Mouse (Mus musculus) stomach, adult 2 months (tissue): ENCODE results near the gene Zfp991. TPM values are rescaled to one million over a fixed set of nuclear protein-coding genes. Genes with fewer than 3 reads are reported as not detected.

Source experiments
- polyA plus RNA-seq: library from polyadenylated mRNA; depleted of rRNA; stranded (reverse); fragments of >200 nt; gene quantifications from 2 replicates; pipeline ENCODE4 v1.2.3, GENCODE M21; 2012; rRNA removed

The Zfp991 gene
- polyA plus RNA-seq, result not detected in 2 replicates

DNA sequence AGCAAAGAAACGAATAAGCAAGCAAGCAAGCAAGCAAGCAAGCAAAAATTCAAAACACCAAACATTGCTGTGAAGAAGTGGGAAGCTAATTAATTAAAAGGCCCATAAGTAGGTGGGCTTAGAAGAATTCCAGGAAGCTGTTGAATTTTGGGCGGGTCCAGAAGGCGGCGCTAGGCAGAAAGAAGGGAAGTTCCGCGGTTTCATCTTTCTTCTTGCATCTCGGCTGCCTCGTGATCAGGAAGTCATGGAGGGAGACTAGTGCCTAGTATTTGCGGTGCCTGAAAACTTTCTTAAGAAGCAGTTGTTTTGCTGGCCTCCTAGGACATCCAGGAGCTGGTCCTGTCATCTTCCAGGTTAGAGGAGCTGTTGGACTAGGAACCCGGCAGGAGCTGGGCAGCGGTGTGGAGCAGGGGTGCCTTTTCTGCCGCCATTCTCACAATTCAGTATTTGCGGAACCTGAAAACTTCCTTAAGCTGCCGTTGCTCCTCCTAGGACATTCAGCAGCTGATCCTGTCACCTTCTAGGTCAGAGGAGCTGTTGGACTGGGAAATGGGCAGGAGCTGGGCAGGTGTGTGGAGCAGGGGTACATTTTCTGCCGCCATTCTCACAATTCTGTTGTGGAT is at the start of gene Zfp991:
TSS of gene Zfp991 (plus strand) at position 202 of the 623 bp plus-strand sequence.

Other genes with a start within 250 kb of the Zfp991 start
- gene Gm21411, start 222.4 kb upstream of the Zfp991 start, polyA plus RNA-seq, result not detected in 2 replicates
- not detected in 2 replicates for gene Zfp989, start 160.1 kb upstream of the Zfp991 start, polyA plus RNA-seq
- gene Rex2, start 110.2 kb upstream of the Zfp991 start, polyA plus RNA-seq, result not detected in 2 replicates
- not detected in 2 replicates for gene Zfp988, start 173.6 kb downstream of the Zfp991 start, polyA plus RNA-seq
- gene Zfp978, start 229.3 kb downstream of the Zfp991 start, polyA plus RNA-seq, result not detected in 2 replicates